Mouse (Mus musculus): ENCODE results near the gene A4gnt.
A peak's percentile ranks its signal among the peaks of the same experiment; 100 is the strongest.

A4gnt gene

DNA sequence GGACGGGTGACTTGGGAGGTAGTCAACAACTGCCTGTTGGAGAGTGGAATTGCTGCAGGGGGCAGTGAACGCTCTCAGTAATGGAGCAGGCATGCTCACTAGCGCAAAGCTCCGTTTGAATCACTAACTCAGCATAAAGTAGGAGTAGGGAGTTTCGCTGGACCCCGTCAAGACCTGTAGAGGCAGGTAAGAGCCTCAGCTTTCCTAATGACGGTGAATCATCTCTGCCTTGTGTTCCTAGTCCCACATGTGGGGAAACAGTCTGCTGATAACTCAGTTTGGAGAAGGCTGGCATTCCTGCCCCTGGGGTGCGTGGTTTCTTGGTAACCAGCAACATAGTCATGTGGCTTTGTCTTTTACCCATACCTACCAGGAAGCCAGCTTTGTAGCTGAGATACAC, 20.0 kb downstream of the A4gnt start:
- no peak for DNase-seq (ENCODE audit: low spot score in 2 of 2)

DNA sequence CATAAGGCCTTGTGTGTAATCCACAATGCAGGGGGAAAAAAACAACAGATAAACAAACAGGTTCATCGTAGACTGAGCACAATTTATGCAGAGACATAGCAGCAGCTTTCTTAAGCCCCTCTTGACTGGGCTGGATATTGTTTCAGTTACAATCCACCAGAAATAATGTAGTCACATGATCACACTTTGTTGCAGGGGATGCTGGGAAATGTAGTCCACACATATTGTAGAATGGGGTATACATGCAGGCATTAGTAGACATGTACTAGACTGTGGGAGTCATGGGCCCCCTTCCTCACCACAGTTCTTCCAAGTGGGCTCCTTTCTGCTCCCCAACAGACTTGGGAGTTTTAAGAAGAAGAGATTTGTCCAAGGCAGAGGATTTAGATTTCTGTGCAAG, 24.5 kb downstream of the A4gnt start:
- DNase-seq (ENCODE audit: low spot score in 2 of 2), result no peak

GRCm38 (mm10) chr9:99637227-99637626, 24.9 kb downstream of the A4gnt start:
- no peak for DNase-seq (ENCODE audit: low spot score in 2 of 2)

GRCm38 (mm10) chr9:99637736-99638135, 25.4 kb downstream of the A4gnt start:
- no peak for DNase-seq (ENCODE audit: low spot score in 2 of 2)

- DNase-seq (ENCODE audit: low spot score in 2 of 2), result no peak
Measured at GRCm38 (mm10) chr9:99639957-99640356, 27.7 kb downstream of the A4gnt start.

DNA sequence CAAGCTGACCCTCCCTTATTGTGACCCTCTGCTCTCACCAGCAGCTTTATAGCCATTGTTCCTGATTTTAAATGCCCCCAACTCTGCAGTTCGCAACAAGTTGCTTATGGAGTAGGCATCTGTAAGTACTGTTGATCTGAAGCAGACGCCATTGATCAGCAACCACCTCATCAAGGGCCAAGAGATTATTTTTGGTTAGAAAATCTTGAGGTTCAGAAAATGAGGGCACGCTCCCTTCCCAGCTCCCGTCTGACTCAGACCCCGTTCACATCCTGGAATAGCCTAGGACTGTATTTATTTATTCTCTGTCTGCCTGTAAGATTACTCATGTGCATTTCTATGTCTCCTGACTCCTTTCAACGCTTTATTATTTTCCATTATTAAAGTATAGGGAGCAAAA, 33.1 kb downstream of the A4gnt start:
- no peak for DNase-seq (ENCODE audit: low spot score in 2 of 2)

GRCm38 (mm10) chr9:99646102-99646501, 33.8 kb downstream of the A4gnt start:
- no peak for DNase-seq (ENCODE audit: low spot score in 2 of 2)

DNA sequence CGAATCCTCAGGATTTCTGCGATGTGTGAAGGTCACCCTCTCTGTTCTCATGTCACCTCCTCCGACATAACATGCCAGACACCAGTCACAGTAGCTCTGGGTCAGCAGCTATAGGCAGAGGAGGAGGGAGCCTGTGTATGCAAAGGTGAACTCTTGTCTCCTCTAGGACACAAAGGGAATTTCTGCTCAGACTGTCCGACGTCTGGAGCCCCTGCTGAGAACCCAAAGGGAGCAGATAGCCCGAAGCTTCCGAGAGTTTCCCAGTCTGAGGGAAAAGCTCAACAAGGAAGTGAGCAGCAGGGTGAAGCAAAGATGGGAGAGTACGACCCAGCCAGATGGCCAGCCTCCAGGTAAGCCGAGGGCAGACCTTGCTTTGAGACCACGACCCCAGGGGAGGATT, 48.5 kb downstream of the A4gnt start:
- DNase-seq (ENCODE audit: low spot score in 2 of 2), result no peak

DNA sequence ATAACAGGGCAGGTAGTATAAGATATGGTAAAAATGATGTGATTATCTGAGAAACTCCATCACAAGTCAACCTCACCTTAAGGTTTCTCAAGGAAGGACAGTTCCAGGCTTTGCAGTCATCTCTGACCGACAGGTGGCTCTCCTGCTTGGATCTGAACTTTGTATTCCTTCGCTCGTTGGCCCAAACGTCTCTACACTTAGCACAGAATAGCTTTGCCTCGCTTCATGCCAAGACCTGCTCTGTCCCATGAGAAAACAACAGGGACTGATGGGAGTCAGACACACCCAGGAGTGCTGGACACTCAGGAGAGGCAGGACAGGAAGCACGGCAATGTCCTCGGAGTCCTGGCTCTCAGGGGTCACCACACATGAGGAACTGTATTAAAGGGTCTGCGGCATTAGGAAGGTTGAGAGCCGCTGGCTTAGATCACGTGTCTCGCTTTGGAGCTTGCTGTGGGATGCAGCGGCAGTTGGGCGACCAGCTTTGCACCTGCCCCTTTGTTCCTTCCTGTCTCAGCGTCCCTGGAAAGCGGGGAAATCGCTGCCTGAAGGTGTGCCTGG, 49.4 kb downstream of the A4gnt start:
- DNase-seq (ENCODE audit: low spot score in 2 of 2), result no peak

DNA sequence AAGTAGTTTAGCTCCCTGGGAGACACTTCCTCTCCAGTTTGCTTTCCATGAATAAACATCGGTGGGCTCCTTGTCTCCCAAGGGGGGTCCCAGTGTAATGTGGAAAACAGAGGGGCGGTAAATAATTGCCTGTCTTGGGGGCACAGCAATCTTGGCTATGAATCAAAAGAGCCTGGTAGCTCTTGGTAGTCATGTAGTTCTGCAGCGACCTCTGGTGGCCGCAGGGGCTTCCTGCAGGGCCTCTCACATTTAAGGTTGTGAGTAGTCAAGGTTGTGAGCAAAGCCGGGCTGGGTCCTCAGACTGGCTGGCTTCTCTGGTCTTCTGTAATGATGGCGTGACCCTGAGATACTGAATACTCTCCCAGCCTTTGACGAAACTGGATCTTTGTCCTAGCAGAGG, 50.1 kb downstream of the A4gnt start:
- peak in 1 of 2 experiments; percentile 17 for DNase-seq (ENCODE audit: low spot score in 2 of 2)

GRCm38 (mm10) chr9:99662887-99663286, 50.6 kb downstream of the A4gnt start:
- no peak for DNase-seq (ENCODE audit: low spot score in 2 of 2)

GRCm38 (mm10) chr9:99667596-99667995, 55.3 kb downstream of the A4gnt start:
- no peak for DNase-seq (ENCODE audit: low spot score in 2 of 2)

DNA sequence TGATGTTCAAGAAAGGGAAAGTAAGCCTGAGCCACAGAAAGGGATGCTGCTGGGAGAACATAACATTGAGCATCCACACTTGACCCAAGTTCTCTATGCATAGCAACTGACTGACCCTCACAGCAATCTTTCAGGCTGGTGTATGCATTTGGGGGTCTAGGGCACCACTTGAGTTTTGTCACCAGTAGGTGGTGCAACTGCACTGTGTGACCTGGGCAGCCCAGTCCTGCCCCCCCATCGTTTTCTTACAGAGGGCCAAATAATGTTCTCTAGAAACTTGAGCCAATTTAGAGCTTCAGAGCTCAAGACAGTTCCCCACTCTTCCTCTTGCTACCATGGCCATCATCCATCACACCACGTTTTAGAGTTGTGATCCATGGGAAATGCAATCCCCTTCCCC, 59.3 kb downstream of the A4gnt start:
- no peak for DNase-seq (ENCODE audit: low spot score in 2 of 2)
